In the genomic region with DNA sequence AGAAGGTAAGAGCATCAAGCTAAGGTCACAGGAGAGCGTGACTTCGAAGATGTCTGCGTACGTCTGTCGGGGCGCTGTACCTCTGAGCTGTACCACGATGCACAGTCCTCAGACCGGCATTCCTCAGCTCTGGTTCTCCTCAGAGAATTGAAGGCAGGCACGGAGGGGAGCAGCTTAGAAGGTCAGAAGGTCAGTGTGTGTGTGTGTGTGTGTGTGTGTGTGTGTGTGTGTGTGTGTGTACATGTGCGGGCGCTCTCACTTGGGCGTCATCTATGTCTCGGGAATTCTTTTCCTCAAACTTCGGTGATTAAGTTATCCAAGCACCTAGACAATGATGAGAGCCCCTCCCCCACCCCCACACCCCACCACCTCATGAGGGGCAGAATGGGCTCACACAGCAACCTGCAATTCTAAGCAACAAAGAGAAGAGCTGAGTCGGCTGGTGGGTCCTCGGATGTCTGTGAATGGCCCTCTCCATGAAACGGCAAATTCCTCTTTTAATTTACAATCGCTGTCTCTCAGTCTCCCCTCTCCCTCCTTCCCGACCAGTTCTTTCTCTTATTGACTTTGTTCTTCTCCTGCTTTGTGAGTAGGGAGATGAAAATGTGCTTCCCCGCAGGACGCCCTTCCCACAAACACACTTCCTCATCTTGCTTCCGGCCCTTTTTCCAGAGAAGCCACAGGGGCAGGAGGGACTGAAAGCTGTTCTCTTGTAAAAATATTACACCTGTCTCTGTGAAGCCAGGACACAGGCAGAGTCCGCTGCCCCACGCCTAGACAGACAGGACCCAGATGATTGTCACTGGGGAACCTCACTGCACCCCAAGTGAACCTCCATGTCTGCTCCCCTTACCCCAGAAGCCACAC, we compare ENCODE assay signal across 12 mouse cellular contexts. TPM values are rescaled to one million over a fixed set of nuclear protein-coding genes. Genes with fewer than 3 reads are reported as not detected.
DNase-seq lines count a peak whose midpoint lies in the region; ATAC-seq and TF ChIP-seq lines count a peak whose summit lies in the region.
"Had no signal": no experiment of that assay in that cellular context is flagged by ENCODE, and none has a peak within 500 bp of the region (broad histone marks: within the 10 kb centered on the region; RNA-seq: fewer than 3 reads in every experiment).

No protein-coding gene starts in this region.

- H3K27ac ChIP-seq in gastrocnemius, adult 2 months: peak overlapping the region; percentile 56
- H3K27ac ChIP-seq in lung, embryonic 16.5 days (ENCODE audit: low read length): peak overlapping the region; percentile 94
- peak overlapping the region; percentile 60 for H3K27ac ChIP-seq in embryonic facial prominence, embryonic 10.5 days (replicated peaks)
- H3K27ac ChIP-seq in liver, postnatal 0 days (ENCODE audit: low read depth): no peak overlapping the region
- H3K27ac ChIP-seq: hindbrain, embryonic 12.5 days; macrophage had no signal

- intact Hi-C loops in gastrocnemius, adult 2 months (cut with DNase I): no loop called here

- no peak for ATAC-seq in lung, embryonic 16.5 days (ENCODE audit: low read depth)
- ATAC-seq in megakaryocyte progenitor cell, adult 5-6 weeks (replicated peaks; ENCODE audit: poor library complexity): peak; percentile 68
- no peak for ATAC-seq in liver, postnatal 0 days

- DNase-seq in gastrocnemius, adult 2 months: no peak
- DNase-seq in gastrocnemius, postnatal 10 days: no peak
- DNase-seq in lung, postnatal 14 days: no peak
- peak; percentile 21 for DNase-seq in embryonic facial prominence, embryonic 10.5 days (ENCODE audit: low spot score)
- no peak for DNase-seq in liver, postnatal 0 days
- no peak for DNase-seq in layer of hippocampus, postnatal 25 days (ENCODE audit: extremely low spot score in 1 of 2, low spot score in 1 of 2)
- DNase-seq: cerebellum, adult 9-11 months; thymus, postnatal 25 days had no signal

- H3K4me2 ChIP-seq in lung, embryonic 16.5 days (ENCODE audit: low read depth, low read length): peak overlapping the region; percentile 9; the same call in 1 of the 2 replicates
- no peak overlapping the region for H3K4me2 ChIP-seq in liver, postnatal 0 days (ENCODE audit: low read depth, low read length)
- H3K4me2 ChIP-seq: hindbrain, embryonic 12.5 days had no signal

- TF ChIP-seq CTCF in gastrocnemius, adult 2 months (IDR thresholded peaks at IDR 0.05): no peak
- TF ChIP-seq CTCF in liver, postnatal 0 days (IDR thresholded peaks at IDR 0.05; ENCODE audit: low read depth): no peak

- H3K36me3 ChIP-seq in lung, embryonic 16.5 days (ENCODE audit: control insufficient read depth, insufficient read depth, low read length): no peaks in the 10 kb centered on the region
- no peaks in the 10 kb centered on the region for H3K36me3 ChIP-seq in embryonic facial prominence, embryonic 10.5 days (replicated peaks)
- no peaks in the 10 kb centered on the region for H3K36me3 ChIP-seq in liver, postnatal 0 days (replicated peaks; ENCODE audit: insufficient read depth, low read length)
- H3K36me3 ChIP-seq: hindbrain, embryonic 12.5 days had no signal

- 44% methylated on average over 24 of the region's 24 CpGs for WGBS in lung, embryonic 16.5 days
- 54% methylated on average over 24 of the region's 24 CpGs for WGBS in embryonic facial prominence, embryonic 10.5 days
- WGBS in liver, postnatal 0 days (ENCODE audit: insufficient replicate concordance): 54% methylated on average over 24 of the region's 24 CpGs

- H3K27me3 ChIP-seq in lung, embryonic 16.5 days (ENCODE audit: control insufficient read depth, insufficient read depth, low read depth, low read length): no peaks in the 10 kb centered on the region
- H3K27me3 ChIP-seq in embryonic facial prominence, embryonic 10.5 days (replicated peaks; ENCODE audit: low read depth, poor library complexity, severe bottlenecking): no peaks in the 10 kb centered on the region; the same call in 1 of the 2 replicates
- no peaks in the 10 kb centered on the region for H3K27me3 ChIP-seq in liver, postnatal 0 days (ENCODE audit: insufficient read depth, low read length)

- peaks cover 47% of the 10 kb centered on the region for H3K4me1 ChIP-seq in lung, embryonic 16.5 days (replicated peaks; ENCODE audit: control insufficient read depth, insufficient read depth, low read length)
- peaks cover 85% of the 10 kb centered on the region for H3K4me1 ChIP-seq in embryonic facial prominence, embryonic 10.5 days
- H3K4me1 ChIP-seq in liver, postnatal 0 days (ENCODE audit: insufficient read depth): peaks cover 13% of the 10 kb centered on the region

- no peak overlapping the region for H3K4me3 ChIP-seq in gastrocnemius, adult 2 months
- H3K4me3 ChIP-seq in lung, embryonic 16.5 days (ENCODE audit: low read length): no peak overlapping the region
- no peak overlapping the region for H3K4me3 ChIP-seq in embryonic facial prominence, embryonic 10.5 days
- no peak overlapping the region for H3K4me3 ChIP-seq in liver, postnatal 0 days (ENCODE audit: low read depth, low read length)
- H3K4me3 ChIP-seq: hindbrain, embryonic 12.5 days had no signal

- H3K9ac ChIP-seq in lung, embryonic 16.5 days (ENCODE audit: low read length): 0 out of 2 replicates have a peak overlapping the region, but pooled peaks have one; percentile 16
- no peak overlapping the region for H3K9ac ChIP-seq in liver, postnatal 0 days (replicated peaks)
- H3K9ac ChIP-seq: hindbrain, embryonic 12.5 days had no signal

- no peak for TF ChIP-seq EP300 in liver, postnatal 0 days (IDR thresholded peaks at IDR 0.05; ENCODE audit: low read depth)

- no peaks in the 10 kb centered on the region for H3K9me3 ChIP-seq in lung, embryonic 16.5 days (ENCODE audit: control insufficient read depth, low read length)
- H3K9me3 ChIP-seq in embryonic facial prominence, embryonic 10.5 days: no peaks in the 10 kb centered on the region
- H3K9me3 ChIP-seq in liver, postnatal 0 days (ENCODE audit: low read length): no peaks in the 10 kb centered on the region
- H3K9me3 ChIP-seq: hindbrain, embryonic 12.5 days had no signal

RNA-seq across cellular contexts. Expression of a gene that starts 29.9 kb away (rescaled TPM):
- 10 to 100 TPM; 20.7 to 50.5 TPM for total RNA-seq in gastrocnemius, adult 2 months (2021)
- 10 to 100 TPM; 17.4 to 23.6 TPM for total RNA-seq in gastrocnemius, postnatal 10 days (2021)
- polyA plus RNA-seq in lung, embryonic 16.5 days (2015; fragmentation: Nextera tagmentation; extraction: Ambion mirVana): 44.3 and 46.3 TPM in 2 replicates
- 27.0 and 28.1 TPM in 2 replicates for polyA plus RNA-seq in embryonic facial prominence, embryonic 10.5 days (2016; fragmentation: Nextera tagmentation; extraction: Ambion mirVana)
- 0.84 and 1.2 TPM in 2 replicates for total RNA-seq in megakaryocyte progenitor cell, adult 5-6 weeks (2015)
- 0.54 and 0.61 TPM in 2 replicates for total RNA-seq in megakaryocyte progenitor cell, adult 5-6 weeks (2017)
- 141 and 148 TPM in 2 replicates for polyA plus RNA-seq in liver, postnatal 0 days (2015; fragmentation: Nextera tagmentation; extraction: Ambion mirVana)
- 10 to 100 TPM; 37.2 to 43.4 TPM for total RNA-seq in layer of hippocampus, postnatal 25 days (2021)

Comparison
In these comparisons a context has a peak if more than half of its experiments do, and no peak if none do; other contexts are left out.
1. RNA of a gene that starts 29.9 kb away (total RNA-seq): 20.7 to 50.5 TPM in gastrocnemius, adult 2 months, 37.2 to 43.4 TPM in layer of hippocampus, postnatal 25 days and 17.4 to 23.6 TPM in gastrocnemius, postnatal 10 days; 0.54 to 1.2 TPM in megakaryocyte progenitor cell, adult 5-6 weeks; every median in the first group is over 4 times any median in the second.